Mouse (Mus musculus) colon, adult 2 months (tissue): Measurements from ENCODE around the gene Zc3h6. TPM values are rescaled to one million over a fixed set of nuclear protein-coding genes. Genes with fewer than 3 reads are reported as not detected.

ENCODE experiments used
- polyA plus RNA-seq: library from polyadenylated mRNA; depleted of rRNA; stranded (reverse); fragments of >200 nt; gene quantifications from 2 replicates; pipeline ENCODE4 v1.2.3, GENCODE M21; 2012; rRNA removed

Zc3h6 gene
- polyA plus RNA-seq, result 0.44 and 0.84 TPM in 2 replicates

GRCm38 (mm10) chr2:128966641-128967580 lies at the start of gene Zc3h6:
Gene Zc3h6 (plus strand): TSS chr2:128967402.

GRCm38 (mm10) chr2:128943538-128944528 lies 23.4 kb upstream of the Zc3h6 start, which contains the start of gene Zc3h8:
Gene Zc3h8 (minus strand): TSS chr2:128944077.

DNA sequence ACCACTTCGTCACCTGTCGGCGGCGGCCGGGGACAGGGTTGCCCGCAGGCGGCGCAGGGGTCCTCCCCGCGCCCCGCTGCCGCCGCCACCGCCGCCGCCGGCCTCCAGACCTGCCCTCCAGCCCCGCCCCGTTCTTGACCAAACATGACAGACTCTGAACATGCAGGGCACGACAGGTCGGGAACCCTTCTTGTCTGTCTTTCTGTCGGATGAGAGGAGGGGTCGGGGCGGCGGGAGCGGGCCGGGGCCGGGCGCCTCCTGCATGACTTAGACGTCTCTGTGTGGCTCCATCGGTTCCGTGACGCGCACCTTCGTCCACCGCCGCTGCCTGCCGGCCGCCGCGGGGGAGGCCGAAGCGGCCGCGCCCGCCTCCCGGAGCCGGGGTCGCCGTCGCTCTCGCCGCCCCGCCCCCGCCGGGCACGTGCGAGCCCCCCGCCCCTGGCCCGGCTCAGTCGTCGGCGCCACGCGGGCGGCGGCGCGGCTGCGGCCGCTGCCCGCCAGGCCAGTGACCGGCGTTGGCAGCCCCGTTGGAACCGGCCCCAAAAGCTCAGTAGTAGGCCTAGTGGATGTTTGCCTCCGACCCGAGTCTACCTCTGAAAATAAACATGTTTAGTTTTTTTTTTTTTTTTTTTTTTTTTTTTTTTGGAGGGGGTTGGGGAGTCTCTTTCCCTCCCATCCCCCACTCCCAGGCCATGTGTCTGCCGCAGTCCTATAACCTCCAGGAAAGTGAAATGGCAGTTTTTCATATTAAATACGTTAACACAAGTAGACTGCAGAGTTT lies 649 bp downstream of the Zc3h6 start, which contains the start of gene Gm10762:
Gene Gm10762, minus strand, starts transcription at position 65 of the 781 bp plus-strand sequence.

GRCm38 (mm10) chr2:129047811-129048210 lies 80.6 kb downstream of the Zc3h6 start, which contains the start of gene Vinac1:
Gene Vinac1 (minus strand): TSS chr2:129048172.

DNA sequence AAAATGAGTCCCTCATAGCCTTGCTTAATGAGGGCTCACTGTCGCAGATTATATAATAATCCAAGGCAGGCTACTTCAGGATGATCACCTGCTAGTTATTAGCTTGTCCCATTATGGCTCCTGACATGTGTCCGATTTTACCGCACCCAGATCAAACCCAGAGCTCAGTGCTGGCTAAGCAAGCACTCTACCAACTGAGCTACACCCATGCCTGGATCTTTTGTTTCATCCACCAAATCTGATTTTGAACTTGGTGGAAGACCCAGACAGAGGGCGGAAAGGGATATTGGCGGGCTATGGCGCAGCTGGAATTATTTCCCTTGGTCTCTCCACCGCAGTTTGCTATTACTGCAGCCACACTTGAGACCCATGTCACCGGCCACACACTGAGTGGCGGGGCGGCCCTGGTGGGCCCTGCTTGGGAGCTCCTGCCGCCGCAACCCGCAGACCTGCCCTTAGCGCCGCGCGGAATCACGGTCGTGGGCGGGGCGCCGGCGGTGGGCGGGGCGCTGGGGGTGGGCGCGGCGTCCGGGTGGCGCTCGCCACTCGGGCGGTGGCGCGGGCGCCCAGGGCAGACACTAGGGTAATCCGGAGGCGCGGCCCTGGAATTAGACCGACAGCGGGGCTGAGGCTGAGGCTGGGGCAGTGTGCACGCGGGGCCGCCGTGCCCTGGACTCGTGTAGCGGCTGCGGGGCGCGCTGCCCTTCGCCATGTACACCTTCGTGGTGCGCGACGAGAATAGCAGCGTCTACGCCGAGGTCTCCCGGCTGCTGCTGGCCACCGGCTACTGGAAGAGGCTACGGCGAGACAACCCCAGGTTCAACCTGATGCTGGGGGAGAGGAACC lies 98.5 kb downstream of the Zc3h6 start, which contains the start of gene Ttl:
Gene Ttl, plus strand, starts transcription at position 506 of the 846 bp plus-strand sequence.

Other genes with a start within 250 kb of the Zc3h6 start
- gene Tmem87b, start 149.3 kb upstream of the Zc3h6 start, polyA plus RNA-seq, result 15.0 and 15.2 TPM in 2 replicates
- 3.9 and 4.8 TPM in 2 replicates for gene Fbln7, start 104.4 kb upstream of the Zc3h6 start, polyA plus RNA-seq
- 0.86 and 0.90 TPM in 2 replicates for gene Zc3h8, start 23.3 kb upstream of the Zc3h6 start, polyA plus RNA-seq
- gene Gm10762, start 323 bp downstream of the Zc3h6 start, polyA plus RNA-seq, result 2.3 and 3.2 TPM in 2 replicates
- 0.02 TPM in 2 replicates for gene Vinac1, start 80.8 kb downstream of the Zc3h6 start, polyA plus RNA-seq
- gene Ttl, start 98.5 kb downstream of the Zc3h6 start, polyA plus RNA-seq, result 5.3 and 5.6 TPM in 2 replicates
- gene Polr1b, start 133.6 kb downstream of the Zc3h6 start, polyA plus RNA-seq, result 14.0 and 16.2 TPM in 2 replicates
- 27.0 and 49.6 TPM in 2 replicates for gene Chchd5, start 162.3 kb downstream of the Zc3h6 start, polyA plus RNA-seq
- gene Slc20a1, start 231.4 kb downstream of the Zc3h6 start, polyA plus RNA-seq, result 99.6 and 143 TPM in 2 replicates